8 mouse cellular contexts compared by ENCODE assay signal in genomic region chr11:100979887-100980286, GRCm38 (mm10). TPM values are rescaled to one million over a fixed set of nuclear protein-coding genes. Genes with fewer than 3 reads are reported as not detected.
DNase-seq lines count a peak whose midpoint lies in the region; ATAC-seq and TF ChIP-seq lines count a peak whose summit lies in the region.

No protein-coding gene starts in this region.

- WGBS in kidney, embryonic 15.5 days: 28% methylated on average over 8 of the region's 8 CpGs
- 74% methylated on average over 8 of the region's 8 CpGs for WGBS in hindbrain, embryonic 12.5 days
- WGBS in forebrain, postnatal 0 days: 32% methylated on average over 8 of the region's 8 CpGs

- no peak overlapping the region for H3K4me3 ChIP-seq in kidney, embryonic 15.5 days (replicated peaks)
- H3K4me3 ChIP-seq in hindbrain, embryonic 12.5 days: no peak overlapping the region
- no peak overlapping the region for H3K4me3 ChIP-seq in forebrain, postnatal 0 days (ENCODE audit: low read depth, low read length)

- no peak overlapping the region for H3K9ac ChIP-seq in kidney, embryonic 15.5 days
- no peak overlapping the region for H3K9ac ChIP-seq in hindbrain, embryonic 12.5 days
- no peak overlapping the region for H3K9ac ChIP-seq in forebrain, postnatal 0 days

- H3K36me3 ChIP-seq in kidney, embryonic 15.5 days: no peaks in the 10 kb centered on the region
- no peaks in the 10 kb centered on the region for H3K36me3 ChIP-seq in hindbrain, embryonic 12.5 days
- no peaks in the 10 kb centered on the region for H3K36me3 ChIP-seq in forebrain, postnatal 0 days (ENCODE audit: insufficient read depth)

- TF ChIP-seq CTCF in forebrain, postnatal 0 days (IDR thresholded peaks at IDR 0.05; ENCODE audit: low read depth): no peak

- peak overlapping the region; percentile 69 for H3K27ac ChIP-seq in kidney, embryonic 15.5 days
- H3K27ac ChIP-seq in hindbrain, embryonic 12.5 days: no peak overlapping the region
- no peak overlapping the region for H3K27ac ChIP-seq in forebrain, postnatal 0 days (ENCODE audit: low read depth, low read length)

- peak; percentile 24 for DNase-seq in kidney, adult 18-20 months
- DNase-seq in kidney, adult 11 months: no peak
- peak; percentile 84 for DNase-seq in fibroblast of lung, adult 2 months (ENCODE audit: low read depth)
- peak; percentile 65 to 75 for DNase-seq in lung, postnatal 4 days
- no peak for DNase-seq in thymus, postnatal 36 days
- DNase-seq in forebrain, postnatal 0 days: no peak

- H3K4me1 ChIP-seq in kidney, embryonic 15.5 days: peaks cover 20% of the 10 kb centered on the region
- H3K4me1 ChIP-seq in hindbrain, embryonic 12.5 days: 0 out of 2 replicates have a peak, but pooled peaks cover 5% of the 10 kb centered on the region
- no peaks in the 10 kb centered on the region for H3K4me1 ChIP-seq in forebrain, postnatal 0 days (ENCODE audit: insufficient read depth)

- peaks cover 18% of the 10 kb centered on the region for H3K27me3 ChIP-seq in kidney, embryonic 15.5 days
- H3K27me3 ChIP-seq in hindbrain, embryonic 12.5 days: peaks cover 25% of the 10 kb centered on the region
- 0 out of 2 replicates have a peak, but pooled peaks cover 4% of the 10 kb centered on the region for H3K27me3 ChIP-seq in forebrain, postnatal 0 days (ENCODE audit: insufficient read depth, low read length)

- no peaks in the 10 kb centered on the region for H3K9me3 ChIP-seq in kidney, embryonic 15.5 days (replicated peaks)
- no peaks in the 10 kb centered on the region for H3K9me3 ChIP-seq in hindbrain, embryonic 12.5 days (replicated peaks)
- no peaks in the 10 kb centered on the region for H3K9me3 ChIP-seq in forebrain, postnatal 0 days (ENCODE audit: low read length)

- no peak overlapping the region for H3K4me2 ChIP-seq in kidney, embryonic 15.5 days
- H3K4me2 ChIP-seq in hindbrain, embryonic 12.5 days (replicated peaks): no peak overlapping the region
- no peak overlapping the region for H3K4me2 ChIP-seq in forebrain, postnatal 0 days (ENCODE audit: low read depth)

- ATAC-seq in kidney, embryonic 15.5 days (replicated peaks; ENCODE audit: low FRiP score): peak; percentile 54; the same call in 1 of the 2 replicates
- no peak for ATAC-seq in hindbrain, embryonic 12.5 days (ENCODE audit: low FRiP score)
- no peak for ATAC-seq in forebrain, postnatal 0 days

RNA-seq across cellular contexts. Expression of gene Cavin1, which starts 9.2 kb away (rescaled TPM):
- polyA plus RNA-seq in kidney, embryonic 15.5 days (2015; fragmentation: Nextera tagmentation; extraction: Ambion mirVana): 131 and 150 TPM in 2 replicates
- polyA plus RNA-seq in hindbrain, embryonic 12.5 days (2016; fragmentation: Nextera tagmentation; extraction: Ambion mirVana): 51.4 and 63.2 TPM in 2 replicates
- total RNA-seq in forebrain, postnatal 0 days (2014; rRNA removed): 14.8 and 22.7 TPM in 2 replicates
- 36.7 and 38.3 TPM in 2 replicates for polyA plus RNA-seq in forebrain, postnatal 0 days (2015; fragmentation: Nextera tagmentation; extraction: Ambion mirVana)

RNA-seq across cellular contexts. Expression of gene Atp6v0a1, which starts 29.4 kb away (rescaled TPM):
- polyA plus RNA-seq in kidney, embryonic 15.5 days (2015; fragmentation: Nextera tagmentation; extraction: Ambion mirVana): 36.1 and 46.0 TPM in 2 replicates
- polyA plus RNA-seq in hindbrain, embryonic 12.5 days (2016; fragmentation: Nextera tagmentation; extraction: Ambion mirVana): 70.2 and 74.1 TPM in 2 replicates
- 132 and 179 TPM in 2 replicates for total RNA-seq in forebrain, postnatal 0 days (2014; rRNA removed)
- polyA plus RNA-seq in forebrain, postnatal 0 days (2015; fragmentation: Nextera tagmentation; extraction: Ambion mirVana): 121 and 162 TPM in 2 replicates

RNA-seq across cellular contexts. Expression of gene Stat3, which starts 40.5 kb away (rescaled TPM):
- polyA plus RNA-seq in kidney, embryonic 15.5 days (2015; fragmentation: Nextera tagmentation; extraction: Ambion mirVana): 44.8 and 45.1 TPM in 2 replicates
- 41.4 and 47.4 TPM in 2 replicates for polyA plus RNA-seq in hindbrain, embryonic 12.5 days (2016; fragmentation: Nextera tagmentation; extraction: Ambion mirVana)
- 29.4 and 42.5 TPM in 2 replicates for total RNA-seq in forebrain, postnatal 0 days (2014; rRNA removed)
- polyA plus RNA-seq in forebrain, postnatal 0 days (2015; fragmentation: Nextera tagmentation; extraction: Ambion mirVana): 20.5 and 31.2 TPM in 2 replicates

Comparison
In these comparisons a context has a peak if more than half of its experiments do, and no peak if none do; other contexts are left out.
1. DNase-seq: peak in kidney, adult 18-20 months (single experiment), fibroblast of lung, adult 2 months (single experiment) and lung, postnatal 4 days (2 of 2); none in kidney, adult 11 months (single experiment), thymus, postnatal 36 days (0 of 2) and forebrain, postnatal 0 days (single experiment).